Comparison of ENCODE assay signal across 18 mouse cellular contexts in the genomic region with DNA sequence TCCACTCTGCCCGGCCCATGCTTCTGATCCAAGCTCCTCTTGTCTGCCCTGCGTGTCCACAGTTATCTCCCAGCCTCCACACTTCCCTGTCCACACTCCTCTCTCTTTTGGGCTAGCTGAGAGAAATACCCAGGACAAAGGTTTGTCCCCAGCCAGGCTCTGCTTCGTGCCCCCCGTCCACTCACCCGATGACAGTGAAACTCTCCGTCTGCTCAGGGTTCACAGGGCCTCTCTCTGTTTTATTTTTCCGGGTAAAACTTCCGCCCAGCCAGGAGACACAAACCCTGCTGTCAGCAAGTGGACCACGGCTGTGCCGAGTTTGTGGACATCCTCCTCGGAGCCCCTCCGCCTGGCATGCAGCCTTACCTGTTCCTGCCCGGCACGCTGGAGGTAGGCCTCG. TPM values are rescaled to one million over a fixed set of nuclear protein-coding genes. Genes with fewer than 3 reads are reported as not detected.
A peak's percentile ranks its signal among the peaks of the same experiment; 100 is the strongest.
DNase-seq lines count a peak whose midpoint lies in the region; ATAC-seq lines count a peak whose summit lies in the region.
"Had no signal": no experiment of that assay in that cellular context is flagged by ENCODE, and none has a peak within 500 bp of the region (broad histone marks: within the 10 kb centered on the region; RNA-seq: fewer than 3 reads in every experiment).

No protein-coding gene starts in this region.

- intact Hi-C loops in gastrocnemius, postnatal 14 days (cut with DNase I; ENCODE audit: low total_unique reads): loop anchor here (10.0 kb wide), 1 partner anchor 116 kb away; the partner anchor contains the start of gene Faap20

- H3K9me3 ChIP-seq in heart, embryonic 14.5 days (ENCODE audit: control insufficient read depth, low read length): no peaks in the 10 kb centered on the region
- H3K9me3 ChIP-seq in midbrain, embryonic 10.5 days (replicated peaks): no peaks in the 10 kb centered on the region
- no peaks in the 10 kb centered on the region for H3K9me3 ChIP-seq in midbrain, embryonic 13.5 days
- H3K9me3 ChIP-seq: embryonic facial prominence, embryonic 15.5 days; forebrain, embryonic 13.5 days; kidney, embryonic 15.5 days; limb, embryonic 15.5 days; liver, embryonic 13.5 days had no signal

- no peak overlapping the region for H3K4me2 ChIP-seq in heart, embryonic 14.5 days (ENCODE audit: low read length)
- no peak overlapping the region for H3K4me2 ChIP-seq in midbrain, embryonic 13.5 days (replicated peaks)
- H3K4me2 ChIP-seq: embryonic facial prominence, embryonic 15.5 days; forebrain, embryonic 13.5 days; kidney, embryonic 15.5 days; limb, embryonic 15.5 days; liver, embryonic 13.5 days had no signal

- WGBS in heart, embryonic 14.5 days: 86% methylated on average over 15 of the region's 15 CpGs
- 92% methylated on average over 15 of the region's 15 CpGs for WGBS in midbrain, embryonic 10.5 days
- 93% methylated on average over 15 of the region's 15 CpGs for WGBS in midbrain, embryonic 13.5 days

- no peak for ATAC-seq in heart, embryonic 14.5 days (ENCODE audit: insufficient number of reproducible peaks, insufficient read depth, low FRiP score, low read depth)
- no peak for ATAC-seq in midbrain, embryonic 13.5 days
- ATAC-seq: forebrain, embryonic 13.5 days; hindbrain, embryonic 16.5 days had no signal

- H3K4me1 ChIP-seq in heart, embryonic 14.5 days (ENCODE audit: control insufficient read depth in 2 of 2, insufficient read depth in 2 of 2, low read length in 2 of 2): peaks cover 62 to 75% of the 10 kb centered on the region in 2 experiments
- peaks cover 44% of the 10 kb centered on the region for H3K4me1 ChIP-seq in midbrain, embryonic 10.5 days
- peaks cover 48% of the 10 kb centered on the region for H3K4me1 ChIP-seq in midbrain, embryonic 13.5 days (replicated peaks)

- DNase-seq in gastrocnemius, postnatal 14 days: peak; percentile 8
- no peak for DNase-seq in gastrocnemius, postnatal 4 days (ENCODE audit: low spot score in 2 of 2)
- no peak for DNase-seq in heart, postnatal 4 days
- DNase-seq in midbrain, embryonic 10.5 days (ENCODE audit: low spot score): no peak
- DNase-seq in left cerebral cortex, adult 9 months (ENCODE audit: low spot score in 2 of 2): no peak
- DNase-seq: cerebellum, adult 11 months; cerebellum, adult 9-10 months; left cerebral cortex, postnatal 4 days; liver, embryonic 13.5 days; midbrain, embryonic 14.5 days had no signal

- no peaks in the 10 kb centered on the region for H3K27me3 ChIP-seq in heart, embryonic 14.5 days (ENCODE audit: control insufficient read depth, insufficient read depth, low read length)
- H3K27me3 ChIP-seq in midbrain, embryonic 10.5 days (ENCODE audit: low read depth, poor library complexity, severe bottlenecking): no peaks in the 10 kb centered on the region
- no peaks in the 10 kb centered on the region for H3K27me3 ChIP-seq in midbrain, embryonic 13.5 days
- H3K27me3 ChIP-seq: embryonic facial prominence, embryonic 15.5 days; forebrain, embryonic 13.5 days; kidney, embryonic 15.5 days; limb, embryonic 15.5 days; liver, embryonic 13.5 days had no signal

- no peak overlapping the region for H3K4me3 ChIP-seq in heart, embryonic 14.5 days (ENCODE audit: control insufficient read depth in 1 of 2, insufficient read depth in 1 of 2, low read depth in 1 of 2, low read length in 2 of 2)
- H3K4me3 ChIP-seq in midbrain, embryonic 10.5 days: no peak overlapping the region
- H3K4me3 ChIP-seq in midbrain, embryonic 13.5 days (replicated peaks): no peak overlapping the region
- H3K4me3 ChIP-seq: embryonic facial prominence, embryonic 15.5 days; forebrain, embryonic 13.5 days; kidney, embryonic 15.5 days; limb, embryonic 15.5 days; liver, embryonic 13.5 days had no signal

- peak overlapping the region; percentile 31; the same call in 1 of the 2 replicates for H3K9ac ChIP-seq in heart, embryonic 14.5 days (ENCODE audit: low read length)
- H3K9ac ChIP-seq in midbrain, embryonic 13.5 days (replicated peaks): no peak overlapping the region
- H3K9ac ChIP-seq: embryonic facial prominence, embryonic 15.5 days; kidney, embryonic 15.5 days; limb, embryonic 15.5 days; liver, embryonic 13.5 days had no signal

- H3K27ac ChIP-seq in heart, embryonic 14.5 days (replicated peaks in 1 of 2; ENCODE audit: control insufficient read depth in 1 of 2, insufficient read depth in 1 of 2, low read depth in 2 of 2, low read length in 2 of 2): no peak overlapping the region
- peak overlapping the region; percentile 29; the same call in 1 of the 2 replicates for H3K27ac ChIP-seq in midbrain, embryonic 10.5 days (replicated peaks)
- H3K27ac ChIP-seq in midbrain, embryonic 13.5 days: no peak overlapping the region
- H3K27ac ChIP-seq: embryonic facial prominence, embryonic 15.5 days; forebrain, embryonic 13.5 days; kidney, embryonic 15.5 days; liver, embryonic 13.5 days had no signal

- no peaks in the 10 kb centered on the region for H3K36me3 ChIP-seq in heart, embryonic 14.5 days (ENCODE audit: control insufficient read depth, insufficient read depth, low read length)
- H3K36me3 ChIP-seq in midbrain, embryonic 10.5 days: no peaks in the 10 kb centered on the region
- no peaks in the 10 kb centered on the region for H3K36me3 ChIP-seq in midbrain, embryonic 13.5 days
- H3K36me3 ChIP-seq: embryonic facial prominence, embryonic 15.5 days; kidney, embryonic 15.5 days; limb, embryonic 15.5 days; liver, embryonic 13.5 days had no signal

RNA-seq across cellular contexts. Expression of gene Morn1, which starts 42.0 kb away (rescaled TPM):
- 1 to 10 TPM; 2.3 to 2.9 TPM for total RNA-seq in gastrocnemius, postnatal 14 days (2021)
- 1 to 10 TPM; 3.9 to 4.4 TPM for total RNA-seq in gastrocnemius, postnatal 4 days (2021)
- 2.5 and 3.0 TPM in 2 replicates for polyA plus RNA-seq in heart, embryonic 14.5 days (2014; fragmentation: Nextera tagmentation; extraction: Ambion mirVana)
- 1 to 10 TPM; 2.8 to 3.0 TPM for total RNA-seq in heart, postnatal 4 days (2021)
- polyA plus RNA-seq in midbrain, embryonic 10.5 days (2016; fragmentation: Nextera tagmentation; extraction: Ambion mirVana): 5.1 and 6.2 TPM in 2 replicates
- 6.0 and 8.9 TPM in 2 replicates for polyA plus RNA-seq in midbrain, embryonic 13.5 days (2015; fragmentation: Nextera tagmentation; extraction: Ambion mirVana)
- total RNA-seq: monocyte, adult 5-6 weeks had no signal

RNA-seq across cellular contexts. Expression of gene Rer1, which starts 42.2 kb away (rescaled TPM):
- total RNA-seq in gastrocnemius, postnatal 14 days (2021): 10 to 100 TPM; 48.1 to 48.8 TPM
- total RNA-seq in gastrocnemius, postnatal 4 days (2021): 10 to 100 TPM; 61.1 to 63.1 TPM
- 131 and 141 TPM in 2 replicates for polyA plus RNA-seq in heart, embryonic 14.5 days (2014; fragmentation: Nextera tagmentation; extraction: Ambion mirVana)
- 10 to 100 TPM; 76.1 to 78.4 TPM for total RNA-seq in heart, postnatal 4 days (2021)
- polyA plus RNA-seq in midbrain, embryonic 10.5 days (2016; fragmentation: Nextera tagmentation; extraction: Ambion mirVana): 137 and 147 TPM in 2 replicates
- 121 and 124 TPM in 2 replicates for polyA plus RNA-seq in midbrain, embryonic 13.5 days (2015; fragmentation: Nextera tagmentation; extraction: Ambion mirVana)
